Mouse (Mus musculus) thymus, adult 18-20 months (tissue): ENCODE data around the gene En2.

ENCODE experiments used
- DNase-seq, 2 experiments: peaks; one replicate each; pipeline ENCODE4 v3.0.0; 2022; ENCODE audit warnings: mixed read lengths in 2 of 2

The En2 gene

DNA sequence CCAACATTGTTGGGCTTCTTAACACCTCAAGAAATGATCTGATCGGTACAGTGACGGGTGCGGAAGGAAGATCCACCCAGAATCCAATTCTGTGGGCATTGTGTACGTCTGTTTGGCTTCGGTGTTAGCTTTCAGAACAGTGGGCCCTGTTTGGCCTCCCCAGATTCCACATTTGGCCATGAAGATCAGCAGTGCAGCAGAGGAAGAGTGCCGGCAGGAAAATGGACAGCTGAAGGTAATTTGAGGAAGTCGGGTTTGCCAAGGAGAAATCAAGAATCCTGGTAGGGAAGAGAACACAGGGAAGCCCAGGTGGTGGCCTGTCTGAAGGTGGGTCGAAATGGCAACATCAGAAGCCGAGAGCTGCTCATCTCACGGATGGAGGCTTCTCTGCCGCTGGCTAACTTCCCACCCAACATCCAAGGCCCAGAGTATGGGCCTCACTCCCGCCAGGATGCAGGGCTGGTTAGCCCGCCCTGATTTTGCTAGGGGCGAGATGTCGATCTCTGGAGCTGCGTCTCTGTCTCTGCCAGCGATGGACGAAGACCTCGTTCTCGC lies 4.0 kb upstream of the En2 start:
- no peak for DNase-seq

DNA sequence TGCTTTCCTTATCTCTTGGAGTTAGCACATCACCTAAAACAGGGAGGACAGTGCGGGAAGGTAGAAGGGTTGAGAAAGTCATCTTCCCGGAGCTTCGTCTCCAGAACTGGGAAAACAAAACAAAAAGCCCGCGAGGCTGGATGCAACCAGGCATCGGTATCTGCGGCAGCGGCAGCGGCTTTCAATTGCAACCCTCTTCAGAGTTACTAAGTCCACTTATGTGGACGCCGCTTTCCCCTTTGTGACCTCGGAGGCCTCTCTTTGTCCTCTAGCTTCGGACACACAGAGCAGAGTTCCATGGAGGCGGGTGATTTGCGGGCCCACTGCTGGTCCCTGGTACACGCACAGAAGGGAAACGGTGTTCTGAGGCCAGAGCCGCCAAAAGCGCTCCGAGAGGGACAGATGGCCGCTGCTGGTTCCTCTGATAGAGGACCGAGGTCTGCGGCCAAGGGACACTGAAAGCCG lies 3.5 kb upstream of the En2 start:
- DNase-seq: no peak

DNA sequence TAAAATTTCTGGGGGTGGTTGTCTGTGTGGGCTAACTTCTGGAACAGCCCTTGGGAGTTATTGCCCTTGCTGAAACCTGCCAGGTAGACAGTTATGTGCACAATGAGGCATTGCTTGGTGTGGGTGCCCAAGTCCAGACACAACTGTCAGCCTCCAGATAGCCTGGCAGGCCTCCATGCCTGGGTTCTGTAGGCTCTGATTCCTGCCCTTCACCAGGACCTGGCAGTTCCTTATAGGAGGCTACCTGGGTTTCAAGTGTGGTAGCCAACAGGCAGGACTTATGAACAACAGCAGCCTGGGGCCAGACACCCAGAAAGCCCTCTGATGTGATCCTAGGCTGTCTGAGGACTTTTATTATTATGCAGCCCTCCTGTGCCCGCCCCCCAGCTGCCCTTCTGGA lies 1.6 kb upstream of the En2 start:
- no peak for DNase-seq

DNA sequence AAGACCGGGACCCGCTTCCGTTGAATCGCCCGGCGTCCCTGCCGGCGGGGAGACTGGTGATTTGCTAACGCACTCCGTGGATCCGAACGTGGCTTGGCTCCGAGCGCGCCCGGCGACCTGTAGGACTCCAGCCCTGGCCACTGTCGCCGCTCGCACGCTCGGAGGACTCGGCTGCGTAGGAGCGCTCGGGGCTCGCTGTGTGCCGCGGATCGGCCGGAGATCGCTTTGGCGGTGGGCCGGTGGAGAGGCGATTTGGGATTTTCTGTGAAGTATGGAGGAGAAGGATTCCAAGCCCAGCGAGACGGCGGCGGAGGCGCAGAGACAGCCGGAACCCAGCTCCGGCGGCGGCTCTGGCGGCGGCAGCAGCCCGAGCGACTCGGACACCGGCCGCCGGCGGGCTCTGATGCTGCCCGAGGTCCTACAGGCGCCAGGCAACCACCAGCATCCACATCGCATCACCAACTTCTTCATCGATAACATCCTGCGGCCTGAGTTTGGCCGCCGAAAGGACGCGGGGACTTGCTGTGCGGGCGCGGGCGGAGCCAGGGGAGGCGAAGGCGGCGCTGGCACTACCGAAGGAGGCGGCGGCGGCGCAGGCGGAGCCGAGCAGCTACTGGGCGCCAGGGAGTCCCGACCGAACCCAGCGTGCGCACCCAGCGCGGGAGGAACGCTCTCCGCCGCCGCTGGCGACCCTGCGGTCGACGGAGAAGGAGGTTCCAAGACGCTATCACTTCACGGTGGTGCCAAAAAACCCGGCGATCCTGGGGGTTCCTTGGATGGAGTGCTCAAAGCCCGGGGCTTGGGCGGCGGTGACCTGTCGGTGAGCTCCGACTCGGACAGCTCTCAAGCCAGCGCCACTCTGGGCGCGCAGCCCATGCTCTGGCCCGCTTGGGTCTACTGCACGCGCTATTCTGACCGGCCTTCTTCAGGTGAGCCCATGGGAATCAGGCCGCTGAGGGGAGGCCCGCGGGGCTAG lies 1.1 kb downstream of the En2 start:
- no peak for DNase-seq

DNA sequence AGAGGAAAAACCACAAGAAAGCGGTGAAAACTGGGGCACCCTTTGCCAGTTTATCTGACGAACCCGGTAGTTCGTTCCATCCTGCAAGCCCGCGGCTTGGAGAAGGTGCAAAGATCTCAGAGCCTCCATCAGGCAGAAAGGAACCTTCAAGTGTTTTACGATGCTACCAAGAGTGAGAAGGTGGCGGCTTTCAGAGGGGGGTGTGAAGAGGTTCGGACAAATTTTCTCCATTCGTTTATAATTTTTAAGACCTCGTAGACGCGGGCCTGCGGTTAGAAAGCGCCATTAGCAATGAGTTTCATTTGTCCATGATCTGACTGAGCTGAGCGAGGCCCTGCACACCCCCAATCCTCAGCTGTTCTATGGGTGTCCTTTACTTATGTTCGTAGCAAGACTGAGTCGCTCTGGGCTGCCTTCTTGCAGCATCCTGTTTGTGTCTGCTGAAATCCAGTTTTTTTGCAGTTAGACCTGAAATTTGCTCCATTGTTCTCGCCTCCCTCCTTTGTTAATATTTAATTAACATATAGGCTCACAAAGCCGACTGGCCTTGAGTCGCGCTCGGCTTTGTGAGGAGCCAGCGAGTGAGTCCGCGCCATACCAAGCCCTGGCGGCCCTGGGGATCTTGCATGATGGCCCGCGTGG lies 2.2 kb downstream of the En2 start:
- no peak for DNase-seq

DNA sequence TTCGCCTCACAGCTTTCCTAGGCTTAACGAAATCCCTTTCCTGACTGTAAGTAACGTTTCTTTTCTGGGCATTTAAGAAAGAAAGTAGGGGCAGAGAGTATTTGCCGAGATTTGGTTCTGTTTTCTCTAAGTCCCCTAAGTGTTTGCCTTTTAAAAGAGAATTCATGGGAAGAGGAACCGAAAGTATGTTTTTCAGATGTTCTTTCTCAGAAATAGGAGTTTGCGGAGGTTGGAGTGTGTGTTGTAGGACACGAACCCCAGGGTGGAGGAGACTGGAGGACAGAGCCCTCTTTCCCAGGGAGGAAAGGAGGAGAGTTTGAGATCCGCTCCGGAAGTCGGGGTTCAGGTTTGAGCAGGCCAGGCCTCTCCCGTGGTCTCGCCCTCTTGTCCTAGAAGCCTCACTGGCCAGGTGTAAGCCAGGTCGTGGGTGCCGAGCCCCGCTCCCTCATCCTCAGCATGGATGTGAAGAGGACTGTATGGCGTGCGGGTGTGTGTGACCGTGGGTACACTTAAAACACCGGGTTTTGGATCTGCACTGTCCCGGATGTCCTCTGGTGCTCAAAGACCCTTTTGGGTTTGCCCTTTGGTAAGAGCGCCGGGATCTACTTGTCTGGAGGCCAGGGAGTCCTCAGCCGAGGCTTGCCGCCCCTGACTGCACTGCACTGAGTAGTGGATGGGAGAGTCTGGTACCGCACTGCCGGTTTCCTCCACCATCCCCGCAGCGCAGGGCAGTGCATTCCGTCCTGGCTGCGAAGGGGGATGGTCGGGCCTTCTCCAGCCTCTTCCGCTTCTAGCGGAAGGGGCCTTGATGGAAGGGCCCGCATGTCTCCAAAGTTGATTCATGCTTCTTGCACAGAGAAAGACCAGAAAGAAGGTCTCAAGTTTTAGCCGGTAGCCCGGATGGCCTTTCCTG lies 3.0 kb downstream of the En2 start:
- no peak for DNase-seq

DNA sequence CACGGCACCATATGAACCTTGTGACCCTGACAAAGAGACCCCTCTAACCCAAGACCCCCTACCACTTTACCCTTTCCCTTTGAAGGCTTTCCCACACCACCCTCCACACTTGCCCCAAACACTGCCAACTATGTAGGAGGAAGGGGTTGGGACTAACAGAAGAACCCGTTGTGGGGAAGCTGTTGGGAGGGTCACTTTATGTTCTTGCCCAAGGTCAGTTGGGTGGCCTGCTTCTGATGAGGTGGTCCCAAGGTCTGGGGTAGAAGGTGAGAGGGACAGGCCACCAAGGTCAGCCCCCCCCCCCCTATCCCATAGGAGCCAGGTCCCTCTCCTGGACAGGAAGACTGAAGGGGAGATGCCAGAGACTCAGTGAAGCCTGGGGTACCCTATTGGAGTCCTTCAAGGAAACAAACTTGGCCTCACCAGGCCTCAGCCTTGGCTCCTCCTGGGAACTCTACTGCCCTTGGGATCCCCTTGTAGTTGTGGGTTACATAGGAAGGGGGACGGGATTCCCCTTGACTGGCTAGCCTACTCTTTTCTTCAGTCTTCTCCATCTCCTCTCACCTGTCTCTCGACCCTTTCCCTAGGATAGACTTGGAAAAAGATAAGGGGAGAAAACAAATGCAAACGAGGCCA lies 3.8 kb downstream of the En2 start:
- DNase-seq: no peak

DNA sequence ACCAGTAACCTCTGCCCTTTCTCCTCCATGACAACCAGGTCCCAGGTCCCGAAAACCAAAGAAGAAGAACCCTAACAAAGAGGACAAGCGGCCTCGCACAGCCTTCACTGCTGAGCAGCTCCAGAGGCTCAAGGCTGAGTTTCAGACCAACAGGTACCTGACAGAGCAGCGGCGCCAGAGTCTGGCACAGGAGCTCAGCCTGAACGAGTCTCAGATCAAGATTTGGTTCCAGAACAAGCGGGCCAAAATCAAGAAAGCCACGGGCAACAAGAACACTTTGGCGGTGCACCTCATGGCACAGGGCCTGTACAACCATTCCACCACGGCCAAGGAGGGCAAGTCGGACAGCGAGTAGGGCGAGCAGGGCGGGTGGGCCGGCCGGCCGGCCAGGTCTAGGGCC lies 4.6 kb downstream of the En2 start:
- no peak for DNase-seq

DNA sequence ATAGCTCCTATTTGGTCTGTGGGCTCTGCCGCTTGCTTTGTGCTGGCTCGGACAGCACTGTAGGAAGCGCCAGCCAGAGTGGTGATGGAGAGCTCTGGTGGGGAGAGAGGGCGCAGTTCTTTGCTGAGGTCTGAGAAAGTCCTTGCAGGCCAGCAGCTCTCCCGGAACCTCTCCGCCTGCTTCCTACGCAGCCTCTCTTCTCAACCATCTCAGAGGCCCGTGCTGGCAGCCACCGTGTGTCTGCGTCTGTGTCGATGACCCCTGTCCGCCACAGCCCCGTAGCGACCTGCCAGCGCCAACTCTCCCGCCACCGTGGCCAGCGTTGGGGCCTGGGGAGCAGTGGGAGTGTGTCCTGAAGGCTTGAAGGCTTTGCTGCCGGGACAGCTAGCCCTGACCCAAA lies 5.4 kb downstream of the En2 start:
- DNase-seq: no peak

DNA sequence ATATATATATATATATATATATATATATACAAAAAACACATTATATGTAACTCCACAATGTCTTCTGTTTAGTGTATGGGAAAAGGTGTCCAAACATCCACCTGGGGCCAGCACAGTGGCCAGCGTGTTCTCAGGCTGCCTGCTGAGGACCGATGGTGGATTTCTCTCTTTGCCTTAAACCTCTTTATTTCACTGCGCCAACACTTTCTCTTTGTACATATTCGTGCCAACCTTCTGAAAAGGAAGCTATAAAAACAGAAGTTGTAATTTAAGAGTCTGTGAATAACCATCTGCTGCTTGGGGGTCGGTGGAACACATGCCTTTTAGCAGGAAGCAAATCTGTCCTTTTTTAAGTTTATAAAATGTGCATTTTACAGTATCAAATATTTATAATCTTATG lies 6.2 kb downstream of the En2 start:
- no peak for DNase-seq

DNA sequence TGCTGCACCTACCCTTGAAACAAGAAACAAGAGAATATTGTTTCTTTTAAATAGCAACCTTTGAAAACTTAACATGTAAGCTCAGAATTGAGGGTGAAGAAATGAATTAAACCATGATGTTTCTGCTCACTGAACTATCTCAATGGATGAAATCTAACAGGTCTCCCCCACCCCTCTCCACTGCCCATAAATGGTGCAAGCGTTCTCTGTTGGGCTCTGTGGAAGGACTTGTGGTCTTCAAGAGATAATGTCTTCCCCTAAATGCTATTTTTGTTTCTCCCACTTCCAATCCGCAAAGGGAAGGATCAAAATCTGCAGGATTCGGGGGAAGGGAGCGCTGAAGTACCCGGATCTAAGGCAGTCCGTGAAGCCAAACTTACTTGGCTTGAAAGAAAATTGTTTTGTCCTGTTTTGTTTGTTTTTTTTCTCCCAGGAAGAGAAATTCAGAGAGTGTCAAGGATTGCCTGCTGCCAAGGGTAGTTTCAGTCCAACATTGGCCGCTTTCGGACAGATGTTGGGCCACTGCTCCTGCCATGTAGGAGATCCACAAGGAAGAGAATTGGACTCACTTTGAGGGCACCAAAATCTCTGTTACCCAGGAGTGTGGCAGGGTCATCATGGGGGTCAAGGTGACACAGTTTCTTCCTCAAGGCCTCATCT lies 6.9 kb downstream of the En2 start:
- DNase-seq: no peak

DNA sequence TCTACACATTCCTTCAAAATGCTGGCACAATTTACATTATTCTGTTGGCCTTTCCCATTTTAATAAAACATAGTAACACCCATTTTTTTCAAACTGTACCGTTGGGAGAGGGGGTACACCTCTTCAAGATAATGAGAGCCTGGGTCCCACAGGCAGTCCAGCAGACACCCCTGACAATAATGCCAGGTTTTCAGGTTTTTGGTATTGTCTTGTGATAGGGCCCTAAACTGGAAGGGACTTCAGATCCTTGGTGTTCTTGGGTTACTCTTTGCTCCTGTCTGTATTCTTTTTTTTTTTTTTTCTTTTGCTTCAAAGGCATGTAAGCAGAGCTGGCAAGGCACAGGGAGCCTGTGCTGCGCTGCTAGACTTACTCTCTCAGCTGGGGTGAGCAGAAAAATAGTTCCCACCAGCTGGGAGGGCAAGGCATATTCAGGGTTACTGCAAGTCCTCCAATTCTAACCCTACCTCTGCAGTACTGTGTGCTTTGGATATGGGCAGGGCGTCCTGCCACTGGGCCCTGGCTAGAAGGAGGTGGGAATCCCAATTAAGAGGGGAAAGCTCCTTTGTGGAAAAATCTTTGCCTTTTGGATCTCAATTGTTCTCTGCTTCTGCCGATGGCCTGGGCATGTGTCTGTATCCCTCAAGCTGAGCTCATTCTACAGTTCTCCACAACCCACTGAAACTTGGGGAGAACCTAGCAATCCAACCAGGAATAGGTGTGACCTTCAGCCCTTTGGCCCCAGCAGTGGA lies 7.6 kb downstream of the En2 start:
- no peak for DNase-seq

DNA sequence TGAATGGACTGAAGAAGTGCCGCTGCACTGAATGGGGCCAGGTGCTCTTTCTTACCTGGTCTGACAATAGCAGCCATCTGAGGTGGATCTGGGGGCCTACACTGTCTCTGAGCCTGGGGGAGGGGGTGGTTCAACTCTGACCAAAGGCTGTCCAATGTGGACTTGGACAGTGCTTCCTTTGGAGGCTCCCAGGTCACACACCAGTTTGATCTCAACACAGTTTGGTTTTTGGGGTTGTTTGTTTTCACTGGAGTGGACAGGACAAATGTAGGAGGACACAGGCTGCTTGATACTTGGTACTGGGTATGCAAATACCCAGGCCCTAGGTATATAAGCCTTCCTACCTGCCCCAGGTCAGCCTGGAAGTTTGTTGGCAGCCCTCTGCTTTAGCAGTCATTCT lies 8.2 kb downstream of the En2 start:
- no peak for DNase-seq

DNA sequence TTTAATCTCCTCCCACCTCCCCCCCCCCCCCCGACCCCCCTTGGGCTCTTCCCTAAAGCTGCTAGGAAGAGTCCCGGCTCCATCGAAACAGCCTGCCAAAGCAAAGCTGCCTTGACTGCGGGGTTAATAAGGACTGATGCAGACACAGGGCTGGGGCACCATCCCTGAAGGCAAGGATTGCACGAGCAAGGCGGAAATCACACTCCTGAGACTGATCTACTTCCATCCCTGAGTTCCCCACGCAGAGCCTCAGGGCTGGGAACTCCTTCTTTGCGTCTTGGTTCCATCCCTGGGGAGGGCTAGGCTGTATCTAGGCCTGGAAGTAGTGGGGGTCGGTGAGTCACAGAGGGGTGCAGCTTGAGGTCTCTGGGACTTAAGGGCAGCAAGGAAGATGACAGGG lies 8.6 kb downstream of the En2 start:
- no peak for DNase-seq

DNA sequence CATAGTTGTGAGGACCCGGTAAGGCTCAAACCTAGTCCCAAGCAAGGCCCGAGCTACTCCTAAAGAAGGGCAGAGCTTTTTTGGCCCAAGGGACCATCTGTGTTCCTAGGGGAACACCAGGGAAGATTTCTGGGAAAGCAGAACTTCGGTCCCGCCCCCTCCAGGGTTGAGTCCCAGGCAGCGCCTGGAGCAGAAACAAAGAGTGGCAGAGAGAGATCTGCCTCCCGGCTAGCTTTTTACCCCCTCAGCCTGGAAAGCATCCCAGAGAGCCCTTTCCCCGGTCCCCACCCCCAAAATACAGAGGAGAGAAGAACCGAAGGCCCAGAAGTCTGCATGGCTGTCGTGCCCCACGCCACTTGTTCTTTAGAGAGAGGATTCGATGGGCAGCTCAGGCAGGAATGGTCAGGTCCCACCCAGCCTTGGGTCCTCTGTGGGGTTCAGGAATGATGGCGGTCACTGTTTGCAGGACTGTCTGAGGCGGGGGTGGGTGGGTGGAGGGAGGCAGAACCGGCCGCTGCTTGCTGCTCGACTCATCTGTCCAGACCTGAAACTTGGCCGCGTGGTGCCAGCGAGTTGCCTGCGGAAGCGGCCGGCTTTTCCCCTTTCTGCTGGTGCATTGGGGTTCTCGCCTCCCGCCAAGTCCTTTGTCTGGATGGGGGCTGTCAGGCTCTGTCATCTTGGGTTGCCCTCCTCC lies 9.5 kb downstream of the En2 start:
- DNase-seq: no peak

DNA sequence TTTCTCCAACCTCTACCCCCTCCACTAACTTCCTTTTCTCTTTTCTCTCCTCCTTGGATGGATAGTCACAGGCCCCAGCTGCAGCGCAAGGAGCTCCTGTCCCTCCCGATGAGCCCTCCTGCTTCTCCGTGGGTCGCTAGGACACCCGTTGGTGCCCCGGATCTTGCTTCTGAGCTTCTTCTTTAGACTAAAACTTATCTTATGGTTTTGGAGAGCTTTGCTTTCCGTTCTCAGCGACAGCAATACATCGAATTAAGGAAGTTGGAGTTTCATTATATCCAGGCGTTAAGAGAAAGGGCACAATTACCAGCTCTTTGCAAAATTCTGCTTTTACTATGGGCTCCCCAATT lies 10.1 kb downstream of the En2 start:
- DNase-seq: no peak

DNA sequence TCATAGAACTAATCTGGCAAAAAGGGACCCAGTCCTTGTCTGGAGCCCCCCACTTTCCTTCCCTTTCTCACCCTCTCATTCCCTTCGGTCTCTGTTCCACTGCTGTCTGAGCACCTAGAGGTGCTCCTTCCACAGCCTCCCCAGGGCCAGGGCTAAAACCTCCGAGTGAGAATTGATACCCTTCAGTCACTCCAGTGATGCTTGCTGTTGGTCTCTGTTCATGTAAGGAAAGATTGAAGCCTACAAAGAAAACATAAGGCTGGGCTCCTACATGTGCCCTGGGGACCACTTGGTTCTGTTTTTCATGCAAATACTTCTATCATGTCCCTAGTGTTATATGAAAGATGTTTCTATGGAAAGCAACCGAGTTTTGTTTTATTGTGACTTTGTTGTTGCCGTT lies 10.5 kb downstream of the En2 start:
- DNase-seq: no peak

DNA sequence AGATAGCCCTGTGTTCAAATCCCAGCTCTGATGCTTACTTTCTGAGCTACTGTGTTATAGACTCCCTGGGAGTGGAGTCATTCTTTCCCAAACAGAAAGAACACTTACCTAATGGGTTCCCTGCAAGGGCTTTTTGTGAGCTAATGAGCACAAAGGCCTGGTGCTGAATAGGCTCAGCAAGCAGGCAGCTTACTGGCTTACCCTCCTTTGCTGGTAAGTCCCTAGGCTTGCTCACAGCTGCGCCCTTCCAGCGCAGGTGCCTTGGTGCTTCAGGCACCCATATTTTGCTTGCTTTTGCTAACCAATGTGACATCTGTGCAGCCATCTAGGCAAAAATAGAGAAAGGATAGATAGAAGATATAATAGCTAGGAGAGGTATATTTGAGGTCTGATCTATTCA lies 11.1 kb downstream of the En2 start:
- no peak for DNase-seq

DNA sequence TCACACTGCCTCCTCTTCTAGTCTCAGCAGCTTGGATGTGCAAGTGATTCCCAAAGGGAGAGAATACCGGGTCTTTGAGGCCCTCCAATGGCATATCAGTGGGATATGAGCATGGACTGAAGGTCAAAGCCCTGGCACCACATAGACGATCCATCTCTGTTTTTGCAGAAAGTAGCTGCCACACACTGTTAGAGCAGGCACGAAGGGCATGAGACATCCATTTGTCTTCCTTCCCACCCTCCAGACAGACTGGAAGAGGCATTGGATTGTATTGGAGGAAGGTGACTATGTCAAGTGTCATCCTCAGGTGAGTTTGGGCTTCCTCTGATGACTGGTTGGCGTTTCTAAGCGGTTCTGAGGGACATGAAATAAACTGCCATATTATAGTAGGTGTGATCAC lies 12.8 kb downstream of the En2 start:
- no peak for DNase-seq

DNA sequence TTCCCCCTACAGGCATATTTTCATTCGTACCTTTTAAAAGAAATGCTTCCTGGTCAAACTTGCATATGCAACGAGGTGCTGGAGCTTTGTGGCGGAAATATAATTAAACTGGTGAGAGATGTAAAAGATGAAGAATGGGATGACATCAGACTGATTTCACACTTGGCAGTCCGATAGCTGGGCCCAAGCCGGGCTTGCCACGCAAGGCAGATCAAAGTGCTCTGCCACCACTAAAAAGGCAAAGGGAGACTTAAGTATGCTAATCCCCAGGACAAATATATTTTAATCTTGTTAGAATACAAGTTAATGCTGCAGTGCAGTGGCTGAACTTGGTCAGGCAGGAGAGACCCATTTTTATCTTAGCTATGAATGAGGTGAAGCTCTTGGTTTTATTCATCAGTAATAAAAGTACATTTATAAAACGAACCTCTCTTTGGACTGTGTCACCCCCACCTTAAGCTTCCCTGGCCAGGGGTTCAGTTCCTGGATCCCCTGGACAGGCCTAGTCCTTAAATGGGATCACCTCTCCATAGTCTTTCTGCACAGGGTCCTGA lies 13.8 kb downstream of the En2 start:
- no peak for DNase-seq
